Mouse (Mus musculus): ENCODE measurements around the gene Mars2. TPM values are rescaled to one million over a fixed set of nuclear protein-coding genes. Genes with fewer than 3 reads are reported as not detected.

Mars2 gene
- polyA plus RNA-seq, 1 experiment from 2014 or later, result 2.7 TPM

DNA sequence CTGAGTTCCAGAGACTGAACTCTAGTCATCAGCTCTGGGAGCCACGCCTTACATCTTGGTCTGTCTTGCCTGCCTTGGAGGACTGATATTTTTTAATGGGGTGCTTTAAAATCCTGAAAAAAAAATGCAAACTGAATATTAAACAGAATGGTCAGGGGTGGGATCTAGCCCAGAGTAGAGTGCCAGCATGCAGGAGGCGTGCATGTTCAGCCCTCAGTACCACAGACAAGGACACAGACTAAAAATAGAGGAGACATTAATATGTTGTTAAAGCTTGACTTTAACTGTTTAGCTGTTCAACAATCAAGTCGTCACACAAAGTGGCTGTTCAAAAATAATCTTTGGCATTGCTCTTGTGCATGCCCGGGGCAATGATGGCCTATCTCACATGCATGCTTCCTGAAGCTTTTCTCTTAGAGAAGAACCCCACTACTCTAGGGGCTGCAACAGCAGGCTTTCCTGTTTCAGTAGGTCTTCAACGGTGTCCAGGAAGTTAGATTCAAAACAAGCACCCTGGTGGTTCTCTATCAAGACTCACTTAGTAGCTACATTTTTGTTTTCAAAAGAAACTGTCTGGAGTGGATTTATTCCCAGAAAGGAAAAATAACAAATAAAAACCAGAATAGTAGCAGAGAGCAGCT is 28.4 kb upstream of the Mars2 start:
- Histone ChIP-seq H3K4me1 (replicated peaks) (peaks cover 26% of the 10 kb centered on the region), H3K36me3 (no peaks in the 10 kb centered on the region), H3K9me3 (no peaks in the 10 kb centered on the region), H3K27me3 (ENCODE audit: insufficient read depth, poor library complexity, severe bottlenecking) (peaks cover 4% of the 10 kb centered on the region; the same call in 1 of the 2 replicates), H3K4me3 (no peak overlapping the region), H3K27ac (no peak overlapping the region)
- no peak for DNase-seq (ENCODE audit: low spot score)
- 79% methylated on average over 5 of the region's 5 CpGs for WGBS

- DNase-seq (ENCODE audit: low spot score), result no peak
- H3K27ac ChIP-seq, result 0 out of 2 replicates have a peak overlapping the region, but pooled peaks have one; percentile 29
- H3K9me3 ChIP-seq, result no peaks in the 10 kb centered on the region
- H3K36me3 ChIP-seq, result no peaks in the 10 kb centered on the region
- no peak overlapping the region for H3K4me3 ChIP-seq
- 48% methylated on average over 12 of the region's 12 CpGs for WGBS
- H3K4me1 ChIP-seq (replicated peaks), result peaks cover 23% of the 10 kb centered on the region
- H3K27me3 ChIP-seq (ENCODE audit: insufficient read depth, poor library complexity, severe bottlenecking), result peaks cover 4% of the 10 kb centered on the region; the same call in 1 of the 2 replicates
These were observed 26.6 kb upstream of the Mars2 start for GRCm38 (mm10) chr1:55210202-55210965.

GRCm38 (mm10) chr1:55211081-55211480 is 25.9 kb upstream of the Mars2 start:
- no peaks in the 10 kb centered on the region for H3K9me3 ChIP-seq
- no peak overlapping the region for H3K4me3 ChIP-seq
- WGBS, result 79% methylated on average over 8 of the region's 8 CpGs
- peaks cover 18% of the 10 kb centered on the region for H3K4me1 ChIP-seq (replicated peaks)
- no peak for DNase-seq (ENCODE audit: low spot score)
- 0 out of 2 replicates have a peak overlapping the region, but pooled peaks have one; percentile 4 for H3K27ac ChIP-seq
- peaks cover 4% of the 10 kb centered on the region; the same call in 1 of the 2 replicates for H3K27me3 ChIP-seq (ENCODE audit: insufficient read depth, poor library complexity, severe bottlenecking)
- no peaks in the 10 kb centered on the region for H3K36me3 ChIP-seq

DNA sequence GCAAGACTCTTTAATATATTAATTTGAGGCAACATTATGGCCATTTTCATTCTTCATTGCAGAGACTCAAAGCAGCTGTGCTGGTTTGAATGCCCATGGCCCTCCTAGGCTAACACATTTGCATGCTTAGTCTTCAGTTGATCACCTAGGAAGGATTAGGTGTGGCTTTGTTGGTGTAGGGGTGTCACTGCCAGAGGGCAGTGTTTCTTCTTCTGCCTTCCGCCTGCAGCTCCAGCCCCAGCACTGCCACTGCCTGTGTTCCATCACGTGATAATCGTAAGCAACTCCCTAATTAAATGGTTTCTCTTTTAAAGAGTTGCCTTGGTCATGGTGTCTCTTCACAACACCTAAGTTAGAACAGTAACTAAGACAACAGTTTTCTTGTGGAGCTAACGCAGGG is 24.2 kb upstream of the Mars2 start:
- H3K27ac ChIP-seq, result no peak overlapping the region
- H3K4me1 ChIP-seq (replicated peaks), result peaks cover 13% of the 10 kb centered on the region; the same call in 1 of the 2 replicates
- H3K27me3 ChIP-seq (ENCODE audit: insufficient read depth, poor library complexity, severe bottlenecking), result peaks cover 4% of the 10 kb centered on the region; the same call in 1 of the 2 replicates
- WGBS, result 84% methylated on average over 4 of the region's 4 CpGs
- H3K9me3 ChIP-seq, result no peaks in the 10 kb centered on the region
- H3K4me3 ChIP-seq, result no peak overlapping the region
- no peak for DNase-seq (ENCODE audit: low spot score)
- no peaks in the 10 kb centered on the region for H3K36me3 ChIP-seq

- Histone ChIP-seq H3K9me3 (no peaks in the 10 kb centered on the region), H3K4me1 (replicated peaks) (peaks cover 13% of the 10 kb centered on the region; the same call in 1 of the 2 replicates), H3K27me3 (ENCODE audit: insufficient read depth, poor library complexity, severe bottlenecking) (peaks cover 4% of the 10 kb centered on the region; the same call in 1 of the 2 replicates), H3K27ac (no peak overlapping the region), H3K4me3 (no peak overlapping the region), H3K36me3 (no peaks in the 10 kb centered on the region)
- no peak for DNase-seq (ENCODE audit: low spot score)
- WGBS, result 67% methylated on average over 6 of the region's 6 CpGs
These were observed 23.5 kb upstream of the Mars2 start for GRCm38 (mm10) chr1:55213475-55213874.

- DNase-seq (ENCODE audit: low spot score), result no peak
- WGBS, result 89% methylated on average over 6 of the region's 6 CpGs
- Histone ChIP-seq H3K9me3 (no peaks in the 10 kb centered on the region), H3K27me3 (ENCODE audit: insufficient read depth, poor library complexity, severe bottlenecking) (peaks cover 4% of the 10 kb centered on the region; the same call in 1 of the 2 replicates), H3K36me3 (no peaks in the 10 kb centered on the region), H3K4me1 (replicated peaks) (peaks cover 13% of the 10 kb centered on the region; the same call in 1 of the 2 replicates), H3K4me3 (no peak overlapping the region), H3K27ac (no peak overlapping the region)
These were observed 23.0 kb upstream of the Mars2 start for GRCm38 (mm10) chr1:55213936-55214335.

- no peaks in the 10 kb centered on the region for H3K36me3 ChIP-seq
- 76% methylated on average over 11 of the region's 11 CpGs for WGBS
- H3K27me3 ChIP-seq (ENCODE audit: insufficient read depth, poor library complexity, severe bottlenecking), result peaks cover 4% of the 10 kb centered on the region; the same call in 1 of the 2 replicates
- no peak overlapping the region for H3K27ac ChIP-seq
- peaks cover 11% of the 10 kb centered on the region; the same call in 1 of the 2 replicates for H3K4me1 ChIP-seq (replicated peaks)
- H3K9me3 ChIP-seq, result no peaks in the 10 kb centered on the region
- H3K4me3 ChIP-seq, result no peak overlapping the region
- no peak for DNase-seq (ENCODE audit: low spot score)
These were observed 21.7 kb upstream of the Mars2 start for GRCm38 (mm10) chr1:55215185-55215813.

- Histone ChIP-seq H3K9me3 (no peaks in the 10 kb centered on the region), H3K27ac (no peak overlapping the region), H3K4me1 (replicated peaks) (no peaks in the 10 kb centered on the region), H3K36me3 (no peaks in the 10 kb centered on the region), H3K27me3 (ENCODE audit: insufficient read depth, poor library complexity, severe bottlenecking) (no peaks in the 10 kb centered on the region), H3K4me3 (no peak overlapping the region)
- WGBS, result 88% methylated on average over 2 of the region's 2 CpGs
- DNase-seq (ENCODE audit: low spot score), result no peak
These were observed 19.8 kb upstream of the Mars2 start for GRCm38 (mm10) chr1:55217191-55217590.

DNA sequence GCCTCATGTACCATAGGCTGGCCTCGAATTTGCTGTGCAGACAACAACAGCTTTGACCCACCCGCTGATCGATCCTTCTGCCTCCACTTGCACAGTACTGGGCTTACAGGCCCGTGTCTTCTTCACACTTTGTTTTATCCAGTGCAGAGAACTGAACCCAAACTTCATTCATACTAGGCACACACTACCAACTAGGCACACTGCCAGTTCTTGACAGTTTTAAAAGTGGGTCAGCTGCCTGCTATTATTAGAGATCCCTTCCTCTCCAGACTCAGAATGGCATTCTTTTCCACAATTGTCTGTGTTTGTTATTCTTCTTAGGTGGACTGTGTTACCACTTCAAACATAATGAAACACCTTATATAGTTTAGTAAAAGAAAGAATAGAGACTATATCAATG is 15.6 kb upstream of the Mars2 start:
- Histone ChIP-seq H3K27me3 (ENCODE audit: insufficient read depth, poor library complexity, severe bottlenecking) (0 out of 2 replicates have a peak, but pooled peaks cover 4% of the 10 kb centered on the region), H3K4me1 (replicated peaks) (peaks cover 22% of the 10 kb centered on the region), H3K36me3 (no peaks in the 10 kb centered on the region), H3K27ac (no peak overlapping the region), H3K4me3 (no peak overlapping the region), H3K9me3 (no peaks in the 10 kb centered on the region)
- no peak for DNase-seq (ENCODE audit: low spot score)
- 82% methylated on average over 4 of the region's 4 CpGs for whole genome bisulfite sequencing

- Histone ChIP-seq H3K4me3 (no peak overlapping the region), H3K27ac (no peak overlapping the region), H3K36me3 (no peaks in the 10 kb centered on the region), H3K9me3 (no peaks in the 10 kb centered on the region), H3K4me1 (replicated peaks) (peaks cover 31% of the 10 kb centered on the region), H3K27me3 (ENCODE audit: insufficient read depth, poor library complexity, severe bottlenecking) (0 out of 2 replicates have a peak, but pooled peaks cover 6% of the 10 kb centered on the region)
- WGBS, result 88% methylated on average over 7 of the region's 7 CpGs
- no peak for DNase-seq (ENCODE audit: low spot score)
These were observed 14.0 kb upstream of the Mars2 start for GRCm38 (mm10) chr1:55223026-55223425.

DNA sequence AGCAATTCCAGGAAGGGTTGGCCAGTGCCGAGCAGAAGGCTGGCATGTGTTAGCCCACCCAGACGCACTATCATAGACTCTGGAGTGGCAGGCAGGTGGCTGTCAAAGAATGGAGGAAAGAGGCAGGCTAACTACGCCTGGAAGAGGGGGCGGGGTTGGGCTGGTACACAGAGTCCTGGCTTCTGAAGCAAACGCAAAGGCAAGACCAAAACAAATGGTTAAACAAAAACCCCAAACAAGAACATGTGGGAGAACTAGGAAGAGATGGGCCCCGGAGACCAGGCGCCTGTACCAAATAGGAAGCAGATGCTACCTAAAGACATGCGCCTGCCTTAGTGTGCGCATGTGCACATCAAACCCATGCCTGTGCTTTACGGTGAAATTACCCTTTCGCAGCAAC is 12.9 kb upstream of the Mars2 start:
- Histone ChIP-seq H3K27ac (no peak overlapping the region), H3K4me3 (peak overlapping the region; percentile 57; the same call in 1 of the 2 replicates), H3K9me3 (no peaks in the 10 kb centered on the region), H3K4me1 (replicated peaks) (peaks cover 31% of the 10 kb centered on the region), H3K27me3 (ENCODE audit: insufficient read depth, poor library complexity, severe bottlenecking) (0 out of 2 replicates have a peak, but pooled peaks cover 6% of the 10 kb centered on the region), H3K36me3 (no peaks in the 10 kb centered on the region)
- DNase-seq (ENCODE audit: low spot score), result no peak
- WGBS, result 58% methylated on average over 11 of the region's 11 CpGs

DNA sequence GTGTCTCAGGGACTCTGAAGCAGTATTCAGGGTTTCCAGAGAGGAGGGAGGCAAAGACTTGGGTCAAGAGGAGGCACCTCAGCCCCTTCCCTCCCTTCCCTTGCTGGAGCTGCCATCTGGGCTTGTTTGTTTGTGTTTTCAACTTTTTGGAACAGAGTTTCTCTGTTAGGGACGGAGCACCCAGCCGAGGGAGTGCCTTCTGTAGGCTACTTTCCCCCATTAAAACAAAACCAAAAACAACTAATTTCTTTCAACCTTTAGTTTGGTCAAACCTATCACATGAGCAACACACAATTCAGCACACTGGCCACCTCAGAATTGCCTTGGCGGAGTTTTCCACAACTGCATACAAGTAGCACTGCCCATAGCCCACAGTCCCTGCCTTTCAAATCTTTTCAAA is 11.6 kb upstream of the Mars2 start:
- WGBS, result 30% methylated on average over 3 of the region's 3 CpGs
- Histone ChIP-seq H3K4me3 (peak overlapping the region; percentile 57), H3K36me3 (no peaks in the 10 kb centered on the region), H3K9me3 (no peaks in the 10 kb centered on the region), H3K27ac (peak overlapping the region; percentile 67), H3K4me1 (replicated peaks) (peaks cover 31% of the 10 kb centered on the region), H3K27me3 (ENCODE audit: insufficient read depth, poor library complexity, severe bottlenecking) (0 out of 2 replicates have a peak, but pooled peaks cover 6% of the 10 kb centered on the region)
- peak; percentile 30 for DNase-seq (ENCODE audit: low spot score)
